17 mouse cellular contexts compared by ENCODE assay signal in the genomic region with DNA sequence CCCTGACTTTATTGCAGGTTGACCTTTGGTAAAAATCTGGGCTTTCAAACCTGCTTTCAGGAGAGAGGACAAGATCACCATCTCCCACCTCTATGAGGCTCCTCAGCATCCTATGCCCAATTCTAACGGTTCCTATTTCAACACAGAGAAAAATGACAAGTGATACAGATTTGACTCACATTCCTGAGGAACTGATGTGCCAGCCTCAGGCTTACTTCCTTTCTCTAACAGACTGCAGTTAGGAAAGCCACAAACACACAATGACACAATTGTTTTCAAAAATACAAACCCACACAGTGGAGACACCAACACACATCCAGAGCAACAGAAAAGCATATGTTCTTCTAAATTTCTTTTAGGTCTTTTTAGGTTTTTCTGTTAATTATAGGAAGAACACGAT. TPM values are rescaled to one million over a fixed set of nuclear protein-coding genes. Genes with fewer than 3 reads are reported as not detected.
"Had no signal": no experiment of that assay in that cellular context is flagged by ENCODE, and none has a peak within 500 bp of the region (broad histone marks: within the 10 kb centered on the region; RNA-seq: fewer than 3 reads in every experiment).

No protein-coding gene starts in this region.

- H3K9ac ChIP-seq: liver, embryonic 13.5 days; midbrain, embryonic 12.5 days; midbrain, embryonic 15.5 days; neural tube, embryonic 13.5 days had no signal

- H3K9me3 ChIP-seq: liver, embryonic 13.5 days; midbrain, embryonic 12.5 days; midbrain, embryonic 15.5 days had no signal

- ATAC-seq: midbrain, embryonic 15.5 days had no signal

- H3K27ac ChIP-seq: liver, embryonic 13.5 days; midbrain, embryonic 12.5 days; midbrain, embryonic 15.5 days; neural tube, embryonic 13.5 days had no signal

- DNase-seq: kidney, adult 9 months; kidney, postnatal 14 days; kidney, postnatal 4 days; left cerebral cortex, postnatal 4 days; liver, embryonic 13.5 days; lung, adult 2 months; lung, postnatal 14 days; lung, postnatal 4 days; thymus, adult 18-20 months; thymus, postnatal 36 days had no signal

- H3K4me2 ChIP-seq: liver, embryonic 13.5 days; midbrain, embryonic 12.5 days; midbrain, embryonic 15.5 days; neural tube, embryonic 13.5 days had no signal

- H3K4me3 ChIP-seq: liver, embryonic 13.5 days; midbrain, embryonic 12.5 days; midbrain, embryonic 15.5 days; neural tube, embryonic 13.5 days had no signal

- H3K36me3 ChIP-seq: liver, embryonic 13.5 days; midbrain, embryonic 15.5 days had no signal

RNA-seq across cellular contexts. Expression of a gene that starts 5.4 kb away (rescaled TPM):
- polyA plus RNA-seq: liver, adult 2 months had no signal

RNA-seq across cellular contexts. Expression of a gene that starts 54.1 kb away (rescaled TPM):
- total RNA-seq: neutrophil, adult 5-6 weeks had no signal
- polyA plus RNA-seq: liver, adult 2 months; small intestine, adult 2 months; spleen, adult 2 months had no signal
